Mouse (Mus musculus) activated CD4-positive, CD25-positive, alpha-beta regulatory T cell (primary cell): ENCODE results near the gene Taf10. TPM values are rescaled to one million over a fixed set of nuclear protein-coding genes. Genes with fewer than 3 reads are reported as not detected.

ENCODE experiments used
- polyA plus RNA-seq, 2 experiments: library from polyadenylated mRNA; unstranded; fragments of 100-300 nt; shearing (Covaris generic); gene quantifications; one replicate each; pipeline ENCODE4 v1.2.1; 2017

Taf10 gene
- 100 to 1,000 TPM; 367 to 382 TPM for polyA plus RNA-seq

DNA sequence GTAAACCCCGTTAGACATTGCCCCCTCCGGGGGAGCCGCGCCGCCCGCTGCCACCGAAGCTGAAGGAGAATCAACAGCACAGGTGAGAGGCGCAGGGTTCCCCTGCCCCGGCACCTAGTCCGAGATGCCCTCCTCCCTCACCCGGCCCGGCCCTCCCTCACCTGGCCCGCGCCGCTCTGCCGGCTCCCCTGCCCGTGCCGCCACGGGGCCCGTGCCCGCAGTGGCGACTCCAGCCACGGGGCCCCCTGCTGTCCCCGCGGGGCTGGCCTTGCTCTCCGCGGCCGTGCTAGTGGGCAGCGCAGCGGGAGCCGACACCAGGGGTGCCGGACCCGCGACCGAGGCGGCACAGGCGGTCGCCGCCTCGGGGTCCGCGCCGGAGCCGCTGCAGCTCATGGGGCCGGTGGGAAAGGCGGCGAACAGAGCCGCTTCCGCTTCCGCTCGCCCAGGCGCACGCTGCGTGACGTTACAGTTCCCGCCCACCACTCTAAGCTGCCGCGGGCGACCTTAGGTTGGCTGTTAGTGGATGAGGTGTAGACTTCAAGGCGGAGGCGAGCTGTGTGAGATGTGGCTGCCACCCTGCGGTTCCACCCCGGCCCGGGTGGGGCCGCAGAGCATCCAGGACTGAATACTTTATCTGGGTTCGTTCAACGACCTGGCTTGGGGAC, at the start of gene Taf10:
Gene Taf10, minus strand, starts transcription at position 436 of the 665 bp plus-strand sequence.

DNA sequence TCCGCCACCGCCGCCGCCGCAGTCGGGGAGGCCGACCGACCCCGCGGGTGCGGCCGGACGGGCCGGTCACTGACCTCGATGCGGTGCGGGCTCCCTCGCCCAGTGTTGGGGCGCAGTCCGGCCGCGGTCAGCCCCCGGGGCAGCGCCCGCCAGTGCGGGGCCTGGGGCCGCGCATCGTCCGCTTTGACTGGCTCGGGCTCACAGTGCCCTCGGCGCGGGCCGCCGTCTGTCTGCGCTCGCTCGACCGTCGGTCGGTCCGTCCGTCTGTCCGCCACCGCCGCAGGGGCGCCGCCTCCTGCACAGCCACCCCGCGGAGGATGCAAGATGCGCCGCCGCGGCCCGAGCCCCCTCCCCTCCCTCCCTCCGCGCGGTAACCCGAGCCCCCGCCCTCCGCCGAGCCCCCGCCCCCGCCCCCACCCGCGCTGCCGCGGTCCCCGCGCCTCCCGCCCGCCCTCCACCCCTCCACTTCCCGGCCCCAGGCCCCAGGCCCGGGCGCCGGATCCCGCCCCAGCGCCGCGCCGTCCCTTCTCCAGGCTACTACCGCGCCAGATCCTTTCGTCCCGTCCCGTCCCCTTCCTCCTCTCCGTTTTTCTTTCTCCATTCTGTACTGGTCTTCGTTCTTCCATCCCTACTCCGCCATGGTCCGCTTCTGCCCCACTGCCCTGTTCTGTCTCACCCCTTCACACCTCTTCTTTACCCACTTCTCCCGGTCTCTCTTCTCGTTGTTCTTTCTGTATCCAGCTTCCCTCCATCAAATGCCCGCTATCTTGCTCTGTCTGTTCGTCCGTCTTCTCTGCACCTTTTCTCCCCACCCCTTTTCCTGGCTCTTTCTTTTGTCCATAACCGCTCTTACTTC, 43.4 kb upstream of the Taf10 start, which contains the start of gene Dchs1:
Gene Dchs1, minus strand, starts transcription at position 370 of the 856 bp plus-strand sequence.

DNA sequence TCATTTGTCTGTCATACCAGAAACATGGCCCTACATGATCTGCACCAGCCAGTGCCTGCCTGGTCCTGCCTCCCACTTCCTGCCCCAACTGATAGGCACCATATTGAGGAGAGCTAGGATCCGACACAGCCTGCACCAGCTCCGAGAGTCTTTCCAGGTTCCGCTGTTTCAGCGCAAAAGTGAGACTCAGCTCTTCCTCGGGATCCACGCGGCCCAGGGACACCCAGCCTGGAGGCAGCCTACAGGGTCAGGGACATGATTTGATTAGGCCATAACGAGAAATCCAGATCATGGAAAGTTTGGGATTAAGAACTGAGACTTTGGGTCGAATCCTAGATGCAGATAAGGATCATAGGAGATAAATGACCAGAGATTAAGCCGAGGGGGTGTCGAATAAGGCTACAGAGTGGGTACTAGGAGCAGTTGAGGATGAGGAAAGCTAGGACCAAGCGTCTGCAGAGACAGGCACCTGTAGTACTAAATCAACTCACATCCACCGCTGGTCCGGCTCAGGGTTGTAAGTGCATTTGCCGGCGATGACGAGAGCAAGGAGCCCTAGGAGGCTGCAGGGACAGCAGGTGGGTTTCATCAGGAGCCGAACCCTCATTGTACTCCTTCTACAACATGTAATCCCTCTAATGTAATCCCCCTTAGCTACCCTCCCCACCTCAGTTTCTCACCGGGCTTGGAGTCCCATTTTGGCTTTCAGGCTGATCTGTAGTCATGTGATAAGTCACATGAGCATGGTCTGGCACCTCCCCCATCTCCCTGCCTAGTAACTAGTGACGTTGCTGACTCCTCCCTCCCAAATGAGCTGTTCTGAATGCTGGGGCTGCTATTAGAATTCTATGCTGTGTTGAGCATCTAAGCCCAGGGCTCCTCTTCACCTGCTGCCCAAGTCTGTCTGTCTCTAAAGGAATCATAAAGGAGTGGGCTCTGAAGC, 7.6 kb upstream of the Taf10 start, which contains the start of gene Tpp1:
Gene Tpp1, minus strand, starts transcription at position 745 of the 943 bp plus-strand sequence.

DNA sequence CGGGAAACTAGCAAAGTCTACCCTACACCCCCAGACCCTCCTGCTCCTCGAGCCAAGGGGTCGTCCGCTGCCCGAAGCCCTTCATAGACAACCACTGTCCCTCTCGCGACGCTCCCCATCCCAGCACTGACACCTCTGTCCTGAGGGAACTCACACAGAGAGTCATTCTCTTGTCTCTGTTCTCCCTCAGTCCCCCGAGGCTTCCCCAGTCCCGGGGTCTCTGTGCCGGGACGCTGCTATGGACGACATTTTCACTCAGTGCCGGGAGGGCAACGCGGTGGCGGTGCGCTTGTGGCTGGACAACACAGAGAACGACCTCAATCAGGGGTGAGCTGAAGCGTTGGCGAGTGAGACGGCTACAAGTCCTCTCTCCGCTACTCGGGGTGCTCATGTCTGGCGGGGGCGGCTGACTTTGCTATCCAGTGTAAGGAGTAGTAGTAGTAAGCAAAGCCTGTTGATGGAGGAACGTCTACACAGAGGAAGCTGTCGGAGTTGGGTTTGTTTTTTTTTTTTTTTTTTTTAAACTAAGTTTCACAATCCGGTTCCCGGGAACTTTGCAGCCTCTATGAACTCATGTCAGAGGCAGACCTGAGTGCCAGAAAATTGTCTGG, 7.1 kb downstream of the Taf10 start, which contains the start of gene Rrp8:
Gene Rrp8, minus strand, starts transcription at position 475 of the 611 bp plus-strand sequence.

DNA sequence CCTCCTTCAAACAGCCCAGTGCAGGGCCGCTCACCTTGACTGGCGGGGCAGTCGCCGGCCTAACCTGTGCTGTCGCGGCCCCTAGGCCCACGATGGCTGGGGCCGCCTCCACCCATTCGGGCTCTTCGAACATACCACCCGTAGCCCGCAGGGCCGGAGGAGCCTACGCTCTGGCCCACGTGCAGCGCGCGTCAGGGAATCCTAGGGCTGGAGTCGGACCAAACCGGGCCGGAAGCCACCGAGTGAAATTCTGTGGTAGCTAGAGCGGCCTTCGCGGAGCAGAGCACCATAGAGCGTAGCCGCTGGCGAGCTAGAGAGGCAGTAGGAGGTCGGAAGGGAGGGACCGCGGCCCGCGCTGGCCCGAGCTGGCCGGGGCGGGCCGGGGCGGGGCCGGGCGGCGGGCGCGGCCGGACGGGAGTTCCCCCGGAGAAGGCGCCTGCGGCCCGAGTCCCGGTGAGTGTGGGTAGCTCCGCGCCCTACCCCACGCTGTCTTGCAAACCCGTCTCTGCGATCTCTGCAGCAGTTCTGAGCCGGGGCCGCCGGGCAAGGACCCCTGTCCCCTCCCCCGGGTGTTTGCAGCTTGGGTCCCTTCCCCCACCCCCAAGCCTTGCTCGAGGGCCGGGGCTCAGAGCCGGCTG, 7.8 kb downstream of the Taf10 start, which contains the start of gene Ilk:
Gene Ilk, plus strand, starts transcription at position 329 of the 638 bp plus-strand sequence.

Other genes starting within 250 kb of the Taf10 start
- gene Smpd1, start 190.0 kb downstream of the Taf10 start, polyA plus RNA-seq, result 10 to 100 TPM; 31.7 to 63.8 TPM
- 1 to 10 TPM; 1.8 to 10.0 TPM for gene Apbb1, start 162.7 kb downstream of the Taf10 start, polyA plus RNA-seq
- gene Hpx, start 144.2 kb downstream of the Taf10 start, polyA plus RNA-seq, result under 1 TPM; 0.21 to 0.29 TPM
- gene Trim3, start 110.8 kb downstream of the Taf10 start, polyA plus RNA-seq, result 1 to 10 TPM; 6.8 to 8.5 TPM
- gene Timm10b, start 104.3 kb downstream of the Taf10 start, polyA plus RNA-seq, result 100 to 1,000 TPM; 220 to 263 TPM
- 10 to 100 TPM; 19.6 to 26.2 TPM for gene Arfip2, start 103.9 kb downstream of the Taf10 start, polyA plus RNA-seq
- gene Gm45799, start 103.8 kb downstream of the Taf10 start, polyA plus RNA-seq, result 10 to 100 TPM; 10.1 to 13.8 TPM
- 1 to 10 TPM; 1.4 to 1.7 TPM for gene Dnhd1, start 93.5 kb downstream of the Taf10 start, polyA plus RNA-seq
- gene Ilk, start 7.8 kb downstream of the Taf10 start, polyA plus RNA-seq, result 100 to 1,000 TPM; 196 to 202 TPM
- 10 to 100 TPM; 30.5 to 34.8 TPM for gene Rrp8, start 7.0 kb downstream of the Taf10 start, polyA plus RNA-seq
- 100 to 1,000 TPM; 102 to 109 TPM for gene Tpp1, start 7.9 kb upstream of the Taf10 start, polyA plus RNA-seq
- under 1 TPM in 1 of 2 experiments, not detected in 1; 0.14 TPM for gene Dchs1, start 43.3 kb upstream of the Taf10 start, polyA plus RNA-seq
- 100 to 1,000 TPM; 118 to 182 TPM for gene Mrpl17, start 66.7 kb upstream of the Taf10 start, polyA plus RNA-seq
- 100 to 1,000 TPM; 105 to 256 TPM for gene Gm4070, start 209.6 kb upstream of the Taf10 start, polyA plus RNA-seq